10 mouse cellular contexts compared by ENCODE assay signal in the genomic region with DNA sequence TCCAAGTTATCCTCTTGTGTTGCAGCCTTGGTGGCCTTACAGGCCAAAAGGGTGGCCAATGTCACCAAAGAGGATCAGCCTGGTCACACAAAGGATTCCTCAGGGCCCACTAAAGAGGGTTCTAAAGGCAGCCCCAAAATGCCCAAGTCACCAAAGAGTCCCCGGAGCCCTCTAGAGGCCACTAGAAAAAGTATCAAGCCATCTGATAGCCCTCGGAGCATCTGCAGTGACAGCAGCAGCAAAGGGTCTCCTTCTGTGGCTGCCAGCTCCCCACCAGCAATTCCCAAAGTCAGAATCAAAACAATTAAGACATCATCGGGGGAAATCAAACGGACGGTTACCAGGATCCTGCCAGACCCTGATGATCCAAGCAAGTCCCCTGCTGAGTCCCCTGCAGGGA. TPM values are rescaled to one million over a fixed set of nuclear protein-coding genes. Genes with fewer than 3 reads are reported as not detected.
DNase-seq lines count a peak whose midpoint lies in the region; ATAC-seq and TF ChIP-seq lines count a peak whose summit lies in the region.
"Had no signal": no experiment of that assay in that cellular context is flagged by ENCODE, and none has a peak within 500 bp of the region (broad histone marks: within the 10 kb centered on the region; RNA-seq: fewer than 3 reads in every experiment).

No protein-coding gene starts in this region.

- H3K9ac ChIP-seq in hindbrain, postnatal 0 days (replicated peaks; ENCODE audit: low read length): no peak overlapping the region
- no peak overlapping the region for H3K9ac ChIP-seq in midbrain, postnatal 0 days (replicated peaks; ENCODE audit: low read length, poor library complexity, severe bottlenecking)
- no peak overlapping the region for H3K9ac ChIP-seq in midbrain, embryonic 15.5 days
- no peak overlapping the region for H3K9ac ChIP-seq in forebrain, embryonic 15.5 days (replicated peaks)
- H3K9ac ChIP-seq: liver, embryonic 15.5 days; midbrain, embryonic 12.5 days had no signal

- no peaks in the 10 kb centered on the region for H3K4me1 ChIP-seq in hindbrain, postnatal 0 days (ENCODE audit: insufficient read depth, low read length)
- H3K4me1 ChIP-seq in hindbrain, embryonic 10.5 days (replicated peaks): no peaks in the 10 kb centered on the region; the same call in 1 of the 2 replicates
- no peaks in the 10 kb centered on the region for H3K4me1 ChIP-seq in midbrain, postnatal 0 days (ENCODE audit: insufficient read depth, low read length)
- H3K4me1 ChIP-seq in midbrain, embryonic 15.5 days: no peaks in the 10 kb centered on the region
- no peaks in the 10 kb centered on the region for H3K4me1 ChIP-seq in forebrain, embryonic 15.5 days
- H3K4me1 ChIP-seq: midbrain, embryonic 12.5 days had no signal

- no peaks in the 10 kb centered on the region for H3K9me3 ChIP-seq in hindbrain, postnatal 0 days (ENCODE audit: low read length)
- H3K9me3 ChIP-seq in hindbrain, embryonic 10.5 days: no peaks in the 10 kb centered on the region
- no peaks in the 10 kb centered on the region for H3K9me3 ChIP-seq in midbrain, postnatal 0 days (ENCODE audit: low read length)
- no peaks in the 10 kb centered on the region for H3K9me3 ChIP-seq in midbrain, embryonic 15.5 days
- no peaks in the 10 kb centered on the region for H3K9me3 ChIP-seq in forebrain, embryonic 15.5 days
- H3K9me3 ChIP-seq: liver, embryonic 15.5 days; midbrain, embryonic 12.5 days had no signal

- ATAC-seq in hindbrain, postnatal 0 days: peak; percentile 51; the same call in 1 of the 2 replicates
- no peak for ATAC-seq in midbrain, postnatal 0 days (ENCODE audit: low FRiP score)
- ATAC-seq in midbrain, embryonic 15.5 days (replicated peaks): no peak
- no peak for ATAC-seq in forebrain, embryonic 15.5 days (replicated peaks)

- 40% methylated on average over 5 of the region's 5 CpGs for WGBS in hindbrain, postnatal 0 days
- 62% methylated on average over 5 of the region's 5 CpGs for WGBS in hindbrain, embryonic 10.5 days
- 44% methylated on average over 5 of the region's 5 CpGs for WGBS in midbrain, postnatal 0 days
- WGBS in midbrain, embryonic 15.5 days: 49% methylated on average over 5 of the region's 5 CpGs
- WGBS in forebrain, embryonic 15.5 days: 65% methylated on average over 5 of the region's 5 CpGs

- no peak overlapping the region for H3K4me2 ChIP-seq in hindbrain, postnatal 0 days (ENCODE audit: low read depth, low read length)
- H3K4me2 ChIP-seq in midbrain, postnatal 0 days (ENCODE audit: low read depth, low read length, poor library complexity, severe bottlenecking): no peak overlapping the region
- H3K4me2 ChIP-seq in midbrain, embryonic 15.5 days: no peak overlapping the region
- no peak overlapping the region for H3K4me2 ChIP-seq in forebrain, embryonic 15.5 days (replicated peaks)
- H3K4me2 ChIP-seq: liver, embryonic 15.5 days; midbrain, embryonic 12.5 days had no signal

- H3K27me3 ChIP-seq in hindbrain, postnatal 0 days (ENCODE audit: insufficient read depth, low read length): no peaks in the 10 kb centered on the region
- H3K27me3 ChIP-seq in hindbrain, embryonic 10.5 days (ENCODE audit: insufficient read depth, poor library complexity, severe bottlenecking): no peaks in the 10 kb centered on the region
- H3K27me3 ChIP-seq in midbrain, postnatal 0 days (ENCODE audit: insufficient read depth, low read length): no peaks in the 10 kb centered on the region
- H3K27me3 ChIP-seq in midbrain, embryonic 15.5 days (replicated peaks): no peaks in the 10 kb centered on the region
- no peaks in the 10 kb centered on the region for H3K27me3 ChIP-seq in splenic B cell, adult 2 months (ENCODE audit: control insufficient read depth, insufficient read depth, low read length, poor library complexity, severe bottlenecking)
- H3K27me3 ChIP-seq in forebrain, embryonic 15.5 days: no peaks in the 10 kb centered on the region
- H3K27me3 ChIP-seq: liver, embryonic 15.5 days; midbrain, embryonic 12.5 days had no signal

- no peak overlapping the region for H3K4me3 ChIP-seq in hindbrain, postnatal 0 days (ENCODE audit: low read length)
- H3K4me3 ChIP-seq in hindbrain, embryonic 10.5 days: no peak overlapping the region
- no peak overlapping the region for H3K4me3 ChIP-seq in midbrain, postnatal 0 days (ENCODE audit: low read depth, low read length)
- H3K4me3 ChIP-seq in midbrain, embryonic 15.5 days: no peak overlapping the region
- no peak overlapping the region for H3K4me3 ChIP-seq in forebrain, embryonic 15.5 days
- H3K4me3 ChIP-seq: liver, embryonic 15.5 days; midbrain, embryonic 12.5 days had no signal

- TF ChIP-seq CTCF in hindbrain, postnatal 0 days (IDR thresholded peaks at IDR 0.05; ENCODE audit: low read depth): peak; percentile 43; the same call in 1 of the 2 replicates
- TF ChIP-seq CTCF in midbrain, postnatal 0 days (IDR thresholded peaks at IDR 0.05): peak; percentile 44; the same call in 1 of the 2 replicates

- DNase-seq in hindbrain, postnatal 0 days (ENCODE audit: low spot score): peak; percentile 46
- no peak for DNase-seq in hindbrain, embryonic 10.5 days (ENCODE audit: low spot score)
- DNase-seq in midbrain, postnatal 0 days (ENCODE audit: low spot score): peak; percentile 47
- DNase-seq in cerebellum, adult 8-10 months: peak; percentile 20
- DNase-seq in splenic B cell, adult 2 months (ENCODE audit: low read depth, low spot score): peak; percentile 51
- DNase-seq in urinary bladder, adult 2 months (ENCODE audit: low spot score): no peak

- peaks cover 24% of the 10 kb centered on the region for H3K36me3 ChIP-seq in hindbrain, postnatal 0 days (ENCODE audit: insufficient read depth, low read length)
- H3K36me3 ChIP-seq in hindbrain, embryonic 10.5 days: peaks cover 67% of the 10 kb centered on the region
- peaks cover 27% of the 10 kb centered on the region for H3K36me3 ChIP-seq in midbrain, postnatal 0 days (ENCODE audit: insufficient read depth, low read length)
- peaks cover 26% of the 10 kb centered on the region for H3K36me3 ChIP-seq in midbrain, embryonic 15.5 days (replicated peaks)
- H3K36me3 ChIP-seq in splenic B cell, adult 2 months (ENCODE audit: control insufficient read depth, insufficient read depth, low read length, poor library complexity, severe bottlenecking): peaks cover 16% of the 10 kb centered on the region; the same call in 1 of the 2 replicates
- peaks cover 39% of the 10 kb centered on the region for H3K36me3 ChIP-seq in forebrain, embryonic 15.5 days

- H3K27ac ChIP-seq in hindbrain, postnatal 0 days: no peak overlapping the region
- H3K27ac ChIP-seq in hindbrain, embryonic 10.5 days: no peak overlapping the region
- H3K27ac ChIP-seq in midbrain, postnatal 0 days (ENCODE audit: low read depth, low read length): no peak overlapping the region
- H3K27ac ChIP-seq in midbrain, embryonic 15.5 days: no peak overlapping the region
- no peak overlapping the region for H3K27ac ChIP-seq in forebrain, embryonic 15.5 days (replicated peaks)
- H3K27ac ChIP-seq: liver, embryonic 15.5 days; midbrain, embryonic 12.5 days had no signal

RNA-seq across cellular contexts. Expression of a gene that starts 30.6 kb away (rescaled TPM):
- 30.9 and 47.4 TPM in 2 replicates for total RNA-seq in hindbrain, postnatal 0 days (2014; rRNA removed)
- 4.3 TPM in 2 replicates for polyA plus RNA-seq in hindbrain, postnatal 0 days (2015; fragmentation: Nextera tagmentation; extraction: Ambion mirVana)
- polyA plus RNA-seq in hindbrain, embryonic 10.5 days (2016; fragmentation: Nextera tagmentation; extraction: Ambion mirVana): 11.8 and 16.2 TPM in 2 replicates
- total RNA-seq in midbrain, postnatal 0 days (2014; rRNA removed): 22.4 and 25.6 TPM in 2 replicates
- 4.4 TPM in 2 replicates for polyA plus RNA-seq in midbrain, postnatal 0 days (2015; fragmentation: Nextera tagmentation; extraction: Ambion mirVana)
- 10.8 and 13.2 TPM in 2 replicates for polyA plus RNA-seq in midbrain, embryonic 15.5 days (2015; fragmentation: Nextera tagmentation; extraction: Ambion mirVana)
- polyA plus RNA-seq in forebrain, embryonic 15.5 days (2015; fragmentation: Nextera tagmentation; extraction: Ambion mirVana): 8.3 and 9.8 TPM in 2 replicates
- 15.1 and 16.7 TPM in 2 replicates for polyA plus RNA-seq in urinary bladder, adult 2 months (2012; rRNA removed)

RNA-seq across cellular contexts. Expression of a gene that starts 33.3 kb away (rescaled TPM):
- 0.04 and 0.16 TPM in 2 replicates for total RNA-seq in hindbrain, postnatal 0 days (2014; rRNA removed)
- polyA plus RNA-seq in hindbrain, postnatal 0 days (2015; fragmentation: Nextera tagmentation; extraction: Ambion mirVana): 0.13 and 0.16 TPM in 2 replicates
- polyA plus RNA-seq in hindbrain, embryonic 10.5 days (2016; fragmentation: Nextera tagmentation; extraction: Ambion mirVana): 0.04 and 0.07 TPM in 2 replicates
- total RNA-seq in midbrain, postnatal 0 days (2014; rRNA removed): 0.16 and 0.33 TPM in 2 replicates
- 0.16 and 0.26 TPM in 2 replicates for polyA plus RNA-seq in midbrain, postnatal 0 days (2015; fragmentation: Nextera tagmentation; extraction: Ambion mirVana)
- polyA plus RNA-seq in midbrain, embryonic 15.5 days (2015; fragmentation: Nextera tagmentation; extraction: Ambion mirVana): 0.10 and 0.13 TPM in 2 replicates
- 0.06 and 0.15 TPM in 2 replicates for polyA plus RNA-seq in forebrain, embryonic 15.5 days (2015; fragmentation: Nextera tagmentation; extraction: Ambion mirVana)
- 0.03 and 0.13 TPM in 2 replicates for polyA plus RNA-seq in urinary bladder, adult 2 months (2012; rRNA removed)

Comparison
In these comparisons a context has a peak if more than half of its experiments do, and no peak if none do; other contexts are left out.
1. DNase-seq: peak in hindbrain, postnatal 0 days (single experiment), midbrain, postnatal 0 days (single experiment), cerebellum, adult 8-10 months (single experiment) and splenic B cell, adult 2 months (single experiment); none in hindbrain, embryonic 10.5 days (single experiment) and urinary bladder, adult 2 months (single experiment).